Mouse (Mus musculus): Measurements from ENCODE around the gene Eln. TPM values are rescaled to one million over a fixed set of nuclear protein-coding genes. Genes with fewer than 3 reads are reported as not detected.

Gene Eln
- polyA plus RNA-seq, 1 experiment from 2014 or later, result 1.3 TPM

DNA sequence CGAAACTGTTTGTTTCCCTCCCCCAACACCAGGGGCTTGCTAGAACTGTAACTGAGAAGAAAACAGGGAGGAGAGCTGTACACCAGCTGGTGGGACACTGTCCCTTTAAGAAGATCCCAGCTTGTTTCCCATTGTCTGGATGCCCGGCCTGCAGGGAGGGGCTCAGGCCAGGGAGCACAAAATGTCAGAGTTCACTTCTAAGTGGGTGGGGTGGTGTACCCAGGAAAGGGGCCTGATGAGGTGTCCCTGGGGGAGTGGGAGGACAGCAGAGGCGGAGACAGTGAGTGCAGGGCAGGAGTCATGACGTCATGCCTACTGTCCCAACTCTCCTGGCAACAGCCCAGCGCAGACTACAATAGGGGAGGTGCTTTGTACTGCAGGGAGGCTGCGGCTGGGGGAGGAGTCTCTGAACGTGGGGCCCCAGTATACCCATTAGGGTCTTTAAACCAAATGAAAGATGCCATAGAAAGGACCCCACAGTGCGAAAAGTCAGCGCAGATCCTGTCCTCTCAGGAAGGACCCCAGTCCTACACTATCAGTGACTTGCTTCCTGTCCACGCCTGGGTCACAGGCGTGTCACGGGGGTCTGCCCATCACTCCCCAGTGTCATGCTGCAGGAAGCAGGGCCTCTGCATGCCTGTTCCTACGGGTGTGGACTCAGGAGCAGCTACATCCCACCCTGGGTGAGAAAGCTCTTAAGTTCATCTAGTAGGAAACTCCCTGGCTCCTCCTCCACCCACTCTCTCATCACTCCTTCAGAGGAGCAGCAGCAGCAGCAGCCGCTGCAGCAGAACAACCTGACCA, 71.0 kb downstream of the Eln start:
- Histone ChIP-seq H3K4me1 (peaks cover 54% of the 10 kb centered on the region), H3K27me3 (ENCODE audit: poor library complexity, severe bottlenecking) (no peaks in the 10 kb centered on the region), H3K4me3 (peak overlapping the region; percentile 51), H3K9me3 (no peaks in the 10 kb centered on the region), H3K27ac (peak overlapping the region; percentile 90), H3K36me3 (replicated peaks) (peaks cover 27% of the 10 kb centered on the region)
- DNase-seq (ENCODE audit: extremely low spot score, low spot score), result peak; percentile 80
- WGBS, result 2% methylated on average over 14 of the region's 14 CpGs

DNA sequence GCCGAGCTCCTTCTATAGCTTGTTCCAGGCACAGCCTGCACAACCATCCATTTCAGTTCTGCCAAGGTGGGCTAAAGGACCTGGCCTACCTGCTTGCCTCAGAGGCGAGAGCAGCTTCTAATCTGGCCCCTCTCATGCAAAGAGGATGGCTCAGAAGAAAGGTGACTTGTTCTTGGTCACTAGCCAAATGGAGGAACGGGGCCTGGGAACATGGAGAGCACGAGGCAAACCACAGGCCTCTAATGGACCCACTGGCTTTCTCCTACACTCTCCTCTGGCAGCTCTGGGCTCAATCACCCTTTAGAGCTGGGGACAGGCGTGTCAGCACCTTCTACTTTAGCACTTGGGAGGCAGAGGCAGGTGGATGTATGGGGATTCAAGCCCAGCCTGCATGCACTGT, 72.1 kb downstream of the Eln start:
- Histone ChIP-seq H3K27me3 (ENCODE audit: poor library complexity, severe bottlenecking) (no peaks in the 10 kb centered on the region), H3K27ac (peak overlapping the region; percentile 90), H3K9me3 (no peaks in the 10 kb centered on the region), H3K36me3 (replicated peaks) (peaks cover 33% of the 10 kb centered on the region), H3K4me1 (peaks cover 49% of the 10 kb centered on the region), H3K4me3 (no peak overlapping the region; the same call in 1 of the 2 replicates)
- DNase-seq (ENCODE audit: extremely low spot score, low spot score), result no peak
- 74% methylated on average over 5 of the region's 5 CpGs for WGBS

DNA sequence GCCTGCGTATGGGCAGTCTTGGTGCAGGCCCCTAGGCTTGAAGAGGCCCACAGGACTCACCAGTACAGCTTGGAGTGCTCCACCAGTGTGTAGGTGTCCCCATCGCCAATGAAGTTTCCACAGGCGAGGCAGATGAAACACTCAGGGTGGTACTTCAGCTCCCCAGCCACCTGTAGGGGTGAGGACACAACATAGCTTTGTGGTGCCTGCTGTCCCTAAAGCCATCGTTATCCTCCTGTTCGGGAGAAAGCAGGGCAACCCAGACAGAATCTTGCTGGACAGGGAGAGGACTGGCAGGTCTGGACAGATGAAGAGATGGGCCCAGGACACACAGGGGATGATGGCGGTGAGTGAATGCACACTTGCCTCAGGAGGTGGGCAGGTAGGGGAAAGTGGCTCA, 74.5 kb downstream of the Eln start:
- Histone ChIP-seq H3K27me3 (ENCODE audit: poor library complexity, severe bottlenecking) (no peaks in the 10 kb centered on the region), H3K9me3 (no peaks in the 10 kb centered on the region), H3K27ac (no peak overlapping the region), H3K4me3 (no peak overlapping the region), H3K4me1 (peaks cover 39% of the 10 kb centered on the region), H3K36me3 (replicated peaks) (peaks cover 49% of the 10 kb centered on the region)
- DNase-seq (ENCODE audit: extremely low spot score, low spot score), result no peak
- WGBS, result 92% methylated on average over 6 of the region's 6 CpGs

DNA sequence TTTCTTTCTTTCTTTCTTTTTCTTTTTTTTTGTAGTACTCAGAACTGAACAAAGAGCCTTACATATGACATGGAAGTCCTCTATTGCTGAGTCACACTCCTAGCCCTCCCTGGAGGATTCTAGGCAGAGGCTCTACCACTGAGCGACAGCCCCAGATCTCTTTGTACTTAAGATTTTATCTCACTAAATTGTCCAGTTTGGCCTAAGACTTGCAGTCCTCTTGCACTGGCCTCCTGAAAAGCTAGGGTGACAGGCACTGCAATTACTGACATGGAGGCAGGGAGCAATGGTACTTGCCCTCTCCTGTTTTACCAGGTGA, 75.0 kb downstream of the Eln start:
- no peak for DNase-seq (ENCODE audit: extremely low spot score, low spot score)
- peaks cover 50% of the 10 kb centered on the region for H3K36me3 ChIP-seq (replicated peaks)
- no peaks in the 10 kb centered on the region for H3K27me3 ChIP-seq (ENCODE audit: poor library complexity, severe bottlenecking)
- H3K9me3 ChIP-seq, result no peaks in the 10 kb centered on the region
- H3K4me1 ChIP-seq, result peaks cover 35% of the 10 kb centered on the region
- 98% methylated on average over 1 of the region's 1 CpGs for WGBS
- H3K27ac ChIP-seq, result peak overlapping the region; percentile 66
- no peak overlapping the region for H3K4me3 ChIP-seq

GRCm38 (mm10) chr5:134671335-134672197, 75.6 kb downstream of the Eln start:
- Histone ChIP-seq H3K4me1 (peaks cover 29% of the 10 kb centered on the region), H3K27ac (peak overlapping the region; percentile 66), H3K4me3 (no peak overlapping the region), H3K27me3 (ENCODE audit: poor library complexity, severe bottlenecking) (no peaks in the 10 kb centered on the region), H3K36me3 (replicated peaks) (peaks cover 54% of the 10 kb centered on the region), H3K9me3 (no peaks in the 10 kb centered on the region)
- WGBS, result 81% methylated on average over 17 of the region's 17 CpGs
- no peak for DNase-seq (ENCODE audit: extremely low spot score, low spot score)

- DNase-seq (ENCODE audit: extremely low spot score, low spot score), result no peak
- Histone ChIP-seq H3K9me3 (no peaks in the 10 kb centered on the region), H3K4me1 (peaks cover 8% of the 10 kb centered on the region; the same call in 1 of the 2 replicates), H3K36me3 (replicated peaks) (peaks cover 77% of the 10 kb centered on the region), H3K27me3 (ENCODE audit: poor library complexity, severe bottlenecking) (no peaks in the 10 kb centered on the region), H3K27ac (no peak overlapping the region), H3K4me3 (no peak overlapping the region)
- 80% methylated on average over 20 of the region's 20 CpGs for WGBS
Measured at GRCm38 (mm10) chr5:134669001-134669708, 78.0 kb downstream of the Eln start.

GRCm38 (mm10) chr5:134668495-134668894, 78.6 kb downstream of the Eln start:
- Histone ChIP-seq H3K9me3 (no peaks in the 10 kb centered on the region), H3K4me3 (no peak overlapping the region), H3K27me3 (ENCODE audit: poor library complexity, severe bottlenecking) (no peaks in the 10 kb centered on the region), H3K4me1 (peaks cover 8% of the 10 kb centered on the region; the same call in 1 of the 2 replicates), H3K27ac (no peak overlapping the region), H3K36me3 (replicated peaks) (peaks cover 83% of the 10 kb centered on the region)
- 34% methylated on average over 8 of the region's 8 CpGs for WGBS
- peak; percentile 47 for DNase-seq (ENCODE audit: extremely low spot score, low spot score)

DNA sequence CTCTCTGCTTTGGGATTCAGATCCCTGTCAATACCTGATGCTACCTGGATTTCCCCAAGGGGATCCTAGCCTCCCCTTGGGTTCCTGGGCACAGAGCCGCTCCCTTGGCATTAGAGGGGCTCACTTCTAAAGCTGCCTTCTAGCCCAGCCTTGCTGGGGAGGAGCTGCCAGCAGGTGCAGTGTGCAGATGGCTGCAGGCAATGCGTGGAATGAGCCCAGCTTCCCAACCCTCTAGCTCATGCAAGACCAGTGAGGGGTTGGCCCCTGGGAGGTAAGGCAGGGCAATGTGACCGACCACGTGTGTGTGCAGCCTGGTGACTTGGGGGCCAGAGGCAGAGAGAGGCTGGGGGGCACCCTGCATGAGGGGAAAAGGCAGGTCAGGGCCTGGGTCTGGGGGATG, 90.4 kb downstream of the Eln start:
- Histone ChIP-seq H3K27ac (peak overlapping the region; percentile 48; the same call in 1 of the 2 replicates), H3K27me3 (ENCODE audit: poor library complexity, severe bottlenecking) (no peaks in the 10 kb centered on the region), H3K9me3 (no peaks in the 10 kb centered on the region), H3K4me3 (no peak overlapping the region), H3K36me3 (replicated peaks) (peaks cover 49% of the 10 kb centered on the region), H3K4me1 (0 out of 2 replicates have a peak, but pooled peaks cover 6% of the 10 kb centered on the region)
- 82% methylated on average over 4 of the region's 4 CpGs for WGBS
- DNase-seq (ENCODE audit: extremely low spot score, low spot score), result no peak

Other genes with a start within 250 kb of the Eln start
- gene Clip2, start 194.9 kb downstream of the Eln start, polyA plus RNA-seq (2016; fragmentation: Nextera tagmentation; extraction: Ambion mirVana), result 4.2 and 4.5 TPM in 2 replicates
- gene Syna, start 187.2 kb downstream of the Eln start, polyA plus RNA-seq (2016; fragmentation: Nextera tagmentation; extraction: Ambion mirVana), result 0.10 TPM in 1 of 2 replicates, not detected in the other
- gene Rfc2, start 166.0 kb downstream of the Eln start, polyA plus RNA-seq (2016; fragmentation: Nextera tagmentation; extraction: Ambion mirVana), result 440 and 447 TPM in 2 replicates
- gene Lat2, start 132.3 kb downstream of the Eln start, polyA plus RNA-seq (2016; fragmentation: Nextera tagmentation; extraction: Ambion mirVana), result 2.8 and 4.2 TPM in 2 replicates
- gene Eif4h, start 107.8 kb downstream of the Eln start, polyA plus RNA-seq (2016; fragmentation: Nextera tagmentation; extraction: Ambion mirVana), result 571 and 588 TPM in 2 replicates
- gene Limk1, start 58.7 kb downstream of the Eln start, polyA plus RNA-seq (2016; fragmentation: Nextera tagmentation; extraction: Ambion mirVana), result 6.2 and 7.1 TPM in 2 replicates
- not detected in 2 replicates for gene Tmem270, start 159.4 kb upstream of the Eln start, polyA plus RNA-seq (2016; fragmentation: Nextera tagmentation; extraction: Ambion mirVana)
- 2.0 and 4.9 TPM in 2 replicates for gene Cldn13, start 168.2 kb upstream of the Eln start, polyA plus RNA-seq (2016; fragmentation: Nextera tagmentation; extraction: Ambion mirVana)
- 10.3 and 11.8 TPM in 2 replicates for gene Mettl27, start 185.0 kb upstream of the Eln start, polyA plus RNA-seq (2016; fragmentation: Nextera tagmentation; extraction: Ambion mirVana)
- 6.2 and 6.3 TPM in 2 replicates for gene Cldn4, start 199.6 kb upstream of the Eln start, polyA plus RNA-seq (2016; fragmentation: Nextera tagmentation; extraction: Ambion mirVana)
- gene Cldn3, start 238.9 kb upstream of the Eln start, polyA plus RNA-seq (2016; fragmentation: Nextera tagmentation; extraction: Ambion mirVana), result 10.8 and 14.9 TPM in 2 replicates